Mouse (Mus musculus) CH12.LX (cell line): Measurements from ENCODE around the gene Ptprg. TPM values are rescaled to one million over a fixed set of nuclear protein-coding genes. Genes with fewer than 3 reads are reported as not detected.

Source experiments
- DNase-seq: peaks from one replicate; pipeline ENCODE4 v3.0.0-alpha.2; 2013; ENCODE audit errors: extremely low read depth
- H3K27ac ChIP-seq: 2 replicates; pipeline ENCODE4 v1.5.1; 2012; ENCODE audit warnings: low read depth, mild to moderate bottlenecking, control low read depth, moderate library complexity; ENCODE audit not compliant: insufficient read depth
- H3K27me3 ChIP-seq: replicated peaks from 2 replicates; pipeline ENCODE3; 2012; ENCODE audit warnings: inconsistent platforms
- H3K36me3 ChIP-seq, 2 experiments: replicated peaks in 1 of 2; 2 replicates each; pipeline versions ENCODE3 to v1.6.1; 2012; ENCODE audit warnings: inconsistent platforms in 1 of 2, low read length in 1 of 2, mild to moderate bottlenecking in 1 of 2, mixed read lengths in 1 of 2, moderate library complexity in 1 of 2; ENCODE audit not compliant: control insufficient read depth in 1 of 2, insufficient read depth in 1 of 2
- H3K4me1 ChIP-seq, 2 experiments: 2 replicates each; pipeline ENCODE4 v1.6.1; 2012; ENCODE audit warnings: inconsistent platforms in 1 of 2, moderate library complexity in 1 of 2; ENCODE audit not compliant: insufficient read depth in 2 of 2, control insufficient read depth in 1 of 2
- H3K4me2 ChIP-seq: 2 replicates; pipeline ENCODE4 v1.6.1; 2012; ENCODE audit warnings: low read depth, mild to moderate bottlenecking, control low read depth; ENCODE audit not compliant: poor library complexity, insufficient read depth, severe bottlenecking
- H3K4me3 ChIP-seq, 3 experiments: fragments of 150-350 bp in 1 of 3; sonication (generic) in 1 of 3; replicated peaks in 1 of 3; 2 replicates each; pipeline versions ENCODE3 to v1.5.1; 2011 to 2012; ENCODE audit warnings: low read depth in 2 of 3, low read length in 2 of 3, mild to moderate bottlenecking in 2 of 3, moderate library complexity in 2 of 3, control low read depth in 1 of 3, improper control_type of control experiment in 1 of 3, inconsistent platforms in 1 of 3, mixed read lengths in 1 of 3; ENCODE audit not compliant: poor library complexity in 1 of 3
- H3K79me2 ChIP-seq: replicated peaks from 2 replicates; pipeline ENCODE4 v1.6.1; 2012; ENCODE audit warnings: mild to moderate bottlenecking, moderate library complexity; ENCODE audit not compliant: control insufficient read depth, poor library complexity, insufficient read depth, severe bottlenecking; ENCODE audit errors: extremely low read depth
- H3K9ac ChIP-seq: 2 replicates; pipeline ENCODE4 v1.6.1; 2012; ENCODE audit warnings: low read depth, mild to moderate bottlenecking, control low read depth, moderate library complexity; ENCODE audit not compliant: insufficient read depth
- H3K9me3 ChIP-seq: replicated peaks from 2 replicates; pipeline ENCODE3; 2012; ENCODE audit warnings: low read length, inconsistent platforms, mixed read lengths
- CHD2 ChIP-seq: IDR thresholded peaks from 2 replicates; pipeline ENCODE4 v1.6.1; 2011; ENCODE audit warnings: low read length, improper control_type of control experiment
- CTCF ChIP-seq, 2 experiments: IDR thresholded peaks in 1 of 2; conservative IDR thresholded peaks in 1 of 2; 2 replicates each; pipeline ENCODE4 v1.5.1; 2011 to 2012; ENCODE audit warnings: low read depth in 2 of 2, low read length in 2 of 2, improper control_type of control experiment in 1 of 2, inconsistent platforms in 1 of 2, mild to moderate bottlenecking in 1 of 2, moderate library complexity in 1 of 2
- E2F4 ChIP-seq: IDR thresholded peaks from 2 replicates; pipeline ENCODE4 v1.6.1; 2011; ENCODE audit warnings: low read depth, low read length, improper control_type of control experiment; ENCODE audit not compliant: insufficient replicate concordance
- ELF1 ChIP-seq: IDR thresholded peaks from 2 replicates; pipeline ENCODE4 v1.6.1; 2014; ENCODE audit warnings: low read depth, mild to moderate bottlenecking, inconsistent platforms, low read length, improper control_type of control experiment
- EP300 ChIP-seq: IDR thresholded peaks from 2 replicates; pipeline ENCODE4 v1.6.1; 2011; ENCODE audit warnings: low read length, improper control_type of control experiment
- GABPA ChIP-seq: IDR thresholded peaks from 2 replicates; pipeline ENCODE4 v1.6.1; 2012; ENCODE audit warnings: low read depth, low read length, improper control_type of control experiment, inconsistent platforms; ENCODE audit not compliant: insufficient replicate concordance
- HCFC1 ChIP-seq: IDR thresholded peaks from 2 replicates; pipeline ENCODE4 v1.6.1; 2012; ENCODE audit warnings: low read depth, mild to moderate bottlenecking, inconsistent platforms, low read length, improper control_type of control experiment
- JUND ChIP-seq: conservative IDR thresholded peaks from 2 replicates; pipeline ENCODE4 v1.6.1; 2011; ENCODE audit warnings: low read depth, low read length, improper control_type of control experiment
- MAFK ChIP-seq: IDR thresholded peaks from 2 replicates; pipeline ENCODE4 v1.6.1; 2011; ENCODE audit warnings: low read length, improper control_type of control experiment; ENCODE audit not compliant: insufficient replicate concordance
- MAX ChIP-seq: IDR thresholded peaks from 2 replicates; pipeline ENCODE4 v1.6.1; 2011; ENCODE audit warnings: low read length, improper control_type of control experiment
- MXI1 ChIP-seq: IDR thresholded peaks from 2 replicates; pipeline ENCODE4 v1.6.1; 2011; ENCODE audit warnings: mild to moderate bottlenecking, low read depth, low read length, improper control_type of control experiment
- MYC ChIP-seq: IDR thresholded peaks from 2 replicates; pipeline ENCODE4 v1.6.1; 2011; ENCODE audit warnings: low read depth, mild to moderate bottlenecking, improper control_type of control experiment, low read length
- NRF1 ChIP-seq: IDR thresholded peaks from 2 replicates; pipeline ENCODE4 v1.6.1; 2014; ENCODE audit warnings: low read depth, mild to moderate bottlenecking, inconsistent platforms, low read length, improper control_type of control experiment, moderate library complexity
- RAD21 ChIP-seq: IDR thresholded peaks from 2 replicates; pipeline ENCODE4 v1.6.1; 2011; ENCODE audit warnings: low read depth, mild to moderate bottlenecking, low read length, improper control_type of control experiment, moderate library complexity
- RCOR1 ChIP-seq: conservative IDR thresholded peaks from 2 replicates; pipeline ENCODE4 v1.6.1; 2012; ENCODE audit warnings: low read depth, mild to moderate bottlenecking, inconsistent platforms, low read length, improper control_type of control experiment
- SIN3A ChIP-seq: IDR thresholded peaks from 2 replicates; pipeline ENCODE4 v1.6.1; 2012; ENCODE audit warnings: low read length, improper control_type of control experiment, inconsistent platforms
- TCF12 ChIP-seq: IDR thresholded peaks from 2 replicates; pipeline ENCODE4 v1.6.1; 2014; ENCODE audit warnings: low read depth, mild to moderate bottlenecking, inconsistent platforms, low read length, improper control_type of control experiment
- UBTF ChIP-seq: IDR thresholded peaks from 2 replicates; pipeline ENCODE4 v1.6.1; 2012; ENCODE audit warnings: low read depth, mild to moderate bottlenecking, inconsistent platforms, low read length, improper control_type of control experiment, moderate library complexity
- USF2 ChIP-seq: conservative IDR thresholded peaks from 2 replicates; pipeline ENCODE4 v1.6.1; 2011; ENCODE audit warnings: low read depth, low read length, improper control_type of control experiment
- ZMIZ1 ChIP-seq: IDR thresholded peaks from 2 replicates; pipeline ENCODE4 v1.6.1; 2012; ENCODE audit warnings: low read depth, mild to moderate bottlenecking, inconsistent platforms, low read length, improper control_type of control experiment
- dilution Hi-C: fragments of 300-500 bp; cut with MboI; formaldehyde crosslinking; loops from 2 replicates; pipeline ENCODE4 v1.14.3; 2020; ENCODE audit warnings: low sequenced_read_pairs; ENCODE audit not compliant: extremely low pct_unique_long_range_greater_than_20kb, extremely low pct_ligation_motif_present
- in situ Hi-C: fragments of 300-500 bp; cut with MboI; formaldehyde crosslinking; loops from 3 replicates; pipeline ENCODE4 v1.14.3; 2019; ENCODE audit warnings: low sequenced_read_pairs, low pct_ligation_motif_present, low pct_unique_long_range_greater_than_20kb, mixed read lengths
- polyA plus RNA-seq: library from polyadenylated mRNA; unstranded; fragments of >175 nt; gene quantifications from 2 replicates; pipeline ENCODE4 v1.2.1, GENCODE M21; 2012; ENCODE audit warnings: low read depth; ENCODE audit not compliant: insufficient read length
- total RNA-seq, 2 experiments: library from RNA; depleted of rRNA; stranded (reverse); fragments of 300-350 nt in 1 of 2; fragments of >200 nt in 1 of 2; gene quantifications; 2 replicates each; pipeline ENCODE4 v1.2.3; 2012 to 2014

The Ptprg gene
- total and polyA plus RNA-seq, 3 experiments = 0.08 TPM; not detected in 2

DNA sequence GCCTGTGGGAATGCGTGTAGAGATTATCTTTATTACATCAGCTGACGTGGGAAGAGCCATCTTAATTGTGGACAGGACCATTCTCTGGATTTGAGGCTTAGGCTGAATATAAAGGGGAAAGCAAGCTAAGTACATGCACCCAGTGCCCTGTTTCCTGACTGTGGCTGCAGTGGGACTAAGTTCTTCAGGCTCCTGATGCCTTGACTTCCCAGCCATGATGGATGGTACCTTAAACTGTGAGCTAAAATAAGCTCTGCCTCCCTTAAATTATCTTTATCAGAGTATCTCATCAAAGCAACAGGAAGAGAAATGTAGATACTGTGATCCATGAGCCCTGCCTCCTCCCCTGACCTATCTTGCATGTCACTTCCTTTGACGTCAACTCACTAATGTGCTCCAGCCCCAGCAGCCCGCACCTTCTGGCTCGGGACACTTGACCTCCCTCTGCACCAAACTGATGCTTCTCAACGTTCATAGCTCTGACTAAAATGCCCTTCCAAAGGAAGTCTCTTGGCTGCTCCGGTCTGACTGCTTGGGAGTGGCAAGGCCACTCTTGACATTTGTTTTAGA lies 578.8 kb downstream of the Ptprg start:
- Histone ChIP-seq H3K4me1 (peaks cover 0 to 9% of the 10 kb centered on the region in 2 experiments; a peak in 1 of 4 replicates), H3K9me3 (no peaks in the 10 kb centered on the region), H3K27ac (no peak overlapping the region), H3K27me3 (no peaks in the 10 kb centered on the region), H3K36me3 (no peaks in the 10 kb centered on the region), H3K4me3 (no peak overlapping the region), H3K4me2 (no peak overlapping the region), H3K79me2 (no peaks in the 10 kb centered on the region), H3K9ac (no peak overlapping the region)
- in situ Hi-C loops (no loop called here), dilution Hi-C loops (no loop called here)
- no peak for TF ChIP-seq ELF1
- TF ChIP-seq NRF1 = no peak
- no peak for TF ChIP-seq RCOR1
- no peak for TF ChIP-seq GABPA
- TF ChIP-seq E2F4 = no peak
- TF ChIP-seq MXI1 = no peak
- TF ChIP-seq MYC = no peak
- TF ChIP-seq UBTF = no peak
- no peak for TF ChIP-seq CTCF (conservative IDR thresholded peaks at IDR 0.05 in 1 of 2, IDR thresholded peaks at IDR 0.05 in 1 of 2; ENCODE audit: low read depth in 2 of 2, low read length in 2 of 2)
- no peak for DNase-seq

DNA sequence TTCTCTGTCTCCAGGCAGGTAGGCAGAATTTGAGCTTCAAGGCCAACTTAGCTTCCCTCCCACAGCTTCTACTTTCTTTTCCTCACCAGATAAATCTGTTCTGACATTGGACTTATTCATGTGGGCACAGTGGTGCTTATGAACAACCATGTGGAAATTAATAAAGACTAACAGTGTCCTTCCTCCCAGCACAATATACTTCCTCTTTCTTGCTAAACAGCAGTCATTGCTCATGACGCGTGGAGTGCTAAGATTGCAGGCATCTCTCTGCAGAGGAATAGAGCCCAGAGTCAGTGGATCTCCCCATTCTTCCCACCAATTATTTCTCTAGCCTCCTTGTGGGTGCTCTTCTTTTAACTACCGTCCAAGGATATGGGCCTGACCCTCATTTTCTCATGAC lies 579.8 kb downstream of the Ptprg start:
- TF ChIP-seq USF2 (no peak), JUND (no peak), MAX (no peak), RAD21 (no peak), MAFK (no peak), UBTF (no peak), HCFC1 (no peak), SIN3A (no peak), MXI1 (no peak), EP300 (no peak), ZMIZ1 (no peak), TCF12 (no peak), CHD2 (no peak), NRF1 (no peak)

More for the DNA sequence above, 579.8 kb downstream of the Ptprg start:
- no peaks in the 10 kb centered on the region for H3K9me3 ChIP-seq
- no peak overlapping the region for H3K9ac ChIP-seq
- DNase-seq = peak; percentile 11
- no peak overlapping the region for H3K4me2 ChIP-seq
- dilution Hi-C loops = no loop called here
- H3K27me3 ChIP-seq = no peaks in the 10 kb centered on the region
- H3K4me1 ChIP-seq = peaks cover 0 to 9% of the 10 kb centered on the region in 2 experiments; a peak in 1 of 4 replicates
- no peak overlapping the region for H3K4me3 ChIP-seq
- no peak overlapping the region for H3K27ac ChIP-seq
- in situ Hi-C loops = no loop called here
- no peaks in the 10 kb centered on the region for H3K79me2 ChIP-seq
- H3K36me3 ChIP-seq = no peaks in the 10 kb centered on the region
